Mouse (Mus musculus): ENCODE measurements around the gene Babam2. TPM values are rescaled to one million over a fixed set of nuclear protein-coding genes. Genes with fewer than 3 reads are reported as not detected.

Babam2 gene
- total RNA-seq, 2 experiments from 2014 or later: 22.8 to 23.8 TPM

DNA sequence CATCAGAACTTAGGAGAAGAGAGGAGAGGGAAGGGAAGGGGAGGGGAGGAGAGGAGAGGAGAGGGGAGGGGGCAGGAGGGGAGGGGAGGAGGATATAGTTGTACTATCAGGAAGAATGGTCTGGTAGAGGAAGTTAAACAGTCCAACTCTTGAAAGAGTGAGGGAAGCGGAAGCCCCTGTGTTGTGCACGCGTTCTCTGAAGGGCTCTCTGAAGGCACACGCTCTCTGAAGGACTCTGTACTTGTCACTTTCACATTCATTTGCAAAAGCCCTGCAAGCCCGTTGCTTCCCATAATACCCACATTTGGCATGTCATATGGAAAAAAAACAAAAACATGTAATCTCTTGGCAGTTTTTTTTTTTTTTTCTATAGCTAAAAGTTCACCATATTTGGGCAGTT, 190.1 kb downstream of the Babam2 start:
- no peak for DNase-seq

DNA sequence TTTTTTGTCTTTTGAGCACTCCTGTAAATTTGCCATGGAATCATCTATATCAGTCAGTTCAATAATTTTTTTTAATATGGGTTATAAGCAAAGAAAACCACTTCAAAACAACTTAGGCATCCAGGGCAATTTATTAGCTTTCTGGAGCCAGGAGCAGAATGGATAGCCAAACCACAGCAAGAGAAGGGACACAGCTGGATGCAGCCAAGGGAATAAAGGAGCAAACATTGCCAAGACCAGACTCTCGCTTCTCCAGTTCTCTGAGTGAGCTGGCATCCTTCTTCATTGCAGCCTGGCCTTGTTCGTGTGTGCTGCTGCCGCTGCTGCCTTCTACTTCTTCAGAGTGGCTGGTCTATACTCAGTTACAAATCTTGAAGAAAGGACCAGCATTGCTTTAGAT, 190.9 kb downstream of the Babam2 start:
- DNase-seq: peak; percentile 52

DNA sequence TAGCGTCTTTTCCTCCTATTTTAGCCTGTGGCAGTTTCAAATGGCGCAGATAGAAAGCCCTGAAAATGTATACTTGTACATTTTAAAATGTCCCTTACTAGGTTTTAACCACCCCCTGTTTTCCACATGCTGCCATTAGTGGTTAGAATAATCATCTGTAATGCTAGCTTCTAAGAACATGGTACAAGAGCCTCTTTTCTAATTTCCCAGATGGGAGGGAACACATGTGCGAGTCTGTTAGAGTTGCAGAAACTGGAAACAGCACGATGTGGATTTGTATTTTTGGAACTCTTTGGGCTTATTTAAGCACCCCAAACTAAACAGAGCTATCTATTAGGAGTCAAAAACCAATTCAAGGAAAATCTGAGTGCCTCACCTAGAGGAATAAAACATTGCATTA, 195.1 kb downstream of the Babam2 start:
- no peak for DNase-seq

DNA sequence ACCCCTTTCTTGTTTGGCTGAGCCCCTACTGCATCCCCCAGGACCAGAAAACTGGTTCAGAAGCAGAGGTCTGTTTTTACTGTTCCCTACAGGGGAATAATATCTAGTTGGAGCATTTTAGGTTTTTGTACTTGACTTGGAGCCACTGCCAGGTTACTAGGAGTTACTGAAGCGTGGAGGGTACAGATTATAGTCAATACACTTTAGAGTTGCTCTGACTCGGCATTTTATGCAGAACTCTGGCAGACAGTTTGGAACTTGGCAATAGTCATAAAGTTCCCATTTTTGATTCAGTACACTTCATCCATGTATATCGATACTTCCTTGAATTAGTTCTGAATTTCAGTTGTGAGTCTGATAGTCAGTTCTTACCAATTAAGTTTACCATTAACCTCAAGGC, 202.4 kb downstream of the Babam2 start:
- no peak for DNase-seq

GRCm38 (mm10) chr5:31902144-31902543, 204.7 kb downstream of the Babam2 start:
- no peak for DNase-seq

DNA sequence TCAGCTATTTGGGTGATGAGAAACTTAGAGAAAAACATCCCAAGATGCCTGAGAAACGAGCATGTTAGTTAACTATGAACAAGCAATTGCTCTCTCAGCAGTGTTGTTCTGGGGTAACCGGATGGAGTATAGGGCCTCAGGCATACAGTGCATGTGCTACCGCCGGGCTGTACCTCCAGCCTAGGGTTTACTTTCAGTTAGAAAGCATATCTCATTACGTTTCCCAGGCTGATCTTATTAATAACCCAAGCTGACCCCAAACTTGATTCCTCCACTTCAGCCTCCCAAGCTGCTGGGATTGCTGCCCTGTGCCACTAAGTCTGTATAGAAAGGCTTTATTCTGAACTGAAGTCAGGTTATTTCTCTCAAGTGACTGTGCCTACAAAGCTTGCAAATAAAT, 205.4 kb downstream of the Babam2 start:
- DNase-seq: no peak

- DNase-seq: no peak
Observed at GRCm38 (mm10) chr5:31904968-31905683, 207.6 kb downstream of the Babam2 start.

GRCm38 (mm10) chr5:31905808-31906207, 208.3 kb downstream of the Babam2 start:
- DNase-seq: no peak

DNA sequence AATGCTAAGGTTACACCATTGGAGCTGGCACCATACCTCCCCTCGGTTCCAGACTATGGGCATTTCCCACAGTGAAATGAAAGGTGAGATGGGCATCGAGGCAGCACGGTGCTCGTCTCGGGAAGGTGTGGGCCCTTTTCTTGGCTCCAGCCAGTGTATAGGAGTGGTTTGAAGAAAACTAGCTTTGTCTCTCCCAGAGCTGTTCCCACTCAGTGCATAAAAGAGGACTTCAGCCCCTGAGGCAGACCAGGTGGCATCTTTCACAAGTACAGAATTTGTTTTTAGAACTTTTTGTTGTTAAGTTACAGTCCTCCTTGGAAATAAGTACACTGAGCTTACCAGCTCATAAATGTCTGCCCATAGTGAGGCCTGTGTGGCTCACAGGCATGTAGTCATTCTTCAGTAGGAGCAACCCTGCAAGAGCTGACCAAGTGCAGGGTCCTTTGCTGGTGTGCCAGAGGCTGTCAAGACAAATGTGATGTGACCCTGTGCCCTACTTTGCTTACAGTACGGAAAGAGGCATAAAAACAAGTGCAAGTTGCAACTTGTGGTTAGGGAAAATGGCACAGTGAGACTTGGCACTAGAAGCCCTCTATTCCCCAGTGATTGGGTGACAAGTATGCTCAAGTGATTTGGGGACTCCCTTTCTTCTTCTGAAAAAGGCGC, 208.9 kb downstream of the Babam2 start:
- no peak for DNase-seq

DNA sequence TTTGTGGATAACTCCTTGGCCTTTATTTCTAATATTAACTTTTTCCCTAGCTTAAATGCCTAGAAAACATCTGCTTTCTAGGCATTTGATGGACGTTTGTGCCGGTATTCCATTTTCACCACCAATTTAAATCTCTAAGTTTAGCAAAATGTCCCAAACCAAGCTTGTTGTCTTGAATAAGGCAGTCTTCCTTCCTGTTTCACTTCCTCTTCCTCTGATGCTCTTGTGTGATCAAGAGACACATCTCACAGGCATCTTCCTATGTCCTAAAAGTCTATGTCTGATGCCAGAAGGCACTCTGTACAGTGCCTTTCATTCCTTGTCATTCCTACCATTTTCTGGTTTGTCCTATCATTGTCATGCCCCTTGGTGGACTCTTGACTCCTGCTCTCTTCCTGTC, 210.5 kb downstream of the Babam2 start:
- DNase-seq: no peak

DNA sequence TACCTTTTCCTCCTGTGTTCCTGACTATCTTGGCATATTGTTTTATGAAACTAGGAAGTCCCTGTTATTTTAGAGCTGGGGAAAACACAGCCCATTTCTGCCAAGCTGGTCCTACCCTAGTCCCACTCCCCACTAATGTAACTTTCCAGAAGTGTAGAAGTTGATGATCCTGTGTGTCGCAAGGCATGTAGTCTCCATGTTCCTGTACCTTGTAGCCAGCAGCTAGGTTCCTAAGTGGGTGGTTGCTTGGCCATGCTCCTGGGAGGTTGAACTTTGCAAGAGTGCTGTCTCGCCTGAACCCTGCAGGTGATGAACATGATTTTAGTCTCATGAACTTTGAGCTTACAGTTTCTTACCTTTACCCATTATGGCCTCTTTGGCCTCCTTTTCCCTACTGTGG, 211.3 kb downstream of the Babam2 start:
- no peak for DNase-seq

- no peak for DNase-seq
Observed at GRCm38 (mm10) chr5:31916241-31916640, 218.8 kb downstream of the Babam2 start.

- no peak for DNase-seq
Observed at GRCm38 (mm10) chr5:31918566-31918965, 221.1 kb downstream of the Babam2 start.

DNA sequence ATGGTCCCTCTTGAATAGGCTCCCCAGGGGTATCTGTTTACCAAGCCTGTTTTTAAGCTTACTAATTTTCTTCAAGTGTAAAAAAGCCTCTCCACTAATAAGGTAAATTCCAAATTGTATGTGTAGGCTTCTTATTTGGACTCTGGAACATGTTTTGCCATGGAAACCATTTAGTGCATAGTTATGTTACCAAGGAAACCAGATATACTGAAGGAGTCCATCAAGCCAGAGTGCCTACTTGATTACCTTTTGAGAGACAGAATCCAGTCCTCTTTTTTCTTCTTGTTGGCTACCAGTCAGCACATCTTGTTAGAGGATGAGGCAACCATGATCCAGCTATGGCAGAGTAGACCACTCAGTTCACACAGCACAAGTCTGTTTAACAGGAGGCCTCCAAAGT, 222.6 kb downstream of the Babam2 start:
- DNase-seq: no peak

DNA sequence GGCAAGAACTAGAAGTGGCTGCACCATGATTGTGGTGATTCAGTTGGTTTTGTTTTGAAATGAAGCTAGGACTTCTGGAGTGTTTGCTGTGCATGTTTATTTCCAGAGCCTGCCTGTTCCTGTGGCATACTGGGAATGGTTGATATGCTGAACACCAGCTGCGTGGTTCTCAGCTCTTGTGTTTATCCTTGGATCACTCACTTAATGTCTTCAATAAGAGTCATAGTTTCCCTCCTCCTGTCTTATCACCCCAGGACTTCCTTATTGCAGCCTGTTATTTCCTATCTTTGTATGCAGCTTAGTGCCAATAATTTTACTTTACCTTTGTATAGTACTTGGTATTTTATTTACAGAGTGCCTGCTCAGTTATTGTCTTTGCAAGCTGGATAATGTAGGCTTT, 223.4 kb downstream of the Babam2 start:
- no peak for DNase-seq

- DNase-seq: no peak
Observed at GRCm38 (mm10) chr5:31924075-31924474, 226.6 kb downstream of the Babam2 start.

DNA sequence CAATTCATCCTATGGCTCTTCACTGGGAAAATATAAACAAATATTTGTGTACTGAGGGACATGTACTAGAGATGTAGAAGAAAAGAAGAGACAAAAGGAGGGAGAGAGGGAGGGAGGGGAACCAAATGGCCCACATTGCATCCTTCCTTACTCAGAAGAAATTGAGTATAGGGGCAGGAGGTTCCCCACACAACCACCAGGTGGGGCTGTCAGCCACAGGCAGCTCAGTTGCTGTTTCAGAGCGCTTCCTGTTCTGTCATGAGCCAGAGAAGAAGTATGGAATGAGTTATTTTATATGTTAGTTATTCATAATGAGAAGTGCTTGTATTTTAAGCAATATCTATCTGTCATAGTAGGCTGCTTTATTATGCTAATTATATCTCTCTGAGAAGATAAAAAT, 229.1 kb downstream of the Babam2 start:
- no peak for DNase-seq

DNA sequence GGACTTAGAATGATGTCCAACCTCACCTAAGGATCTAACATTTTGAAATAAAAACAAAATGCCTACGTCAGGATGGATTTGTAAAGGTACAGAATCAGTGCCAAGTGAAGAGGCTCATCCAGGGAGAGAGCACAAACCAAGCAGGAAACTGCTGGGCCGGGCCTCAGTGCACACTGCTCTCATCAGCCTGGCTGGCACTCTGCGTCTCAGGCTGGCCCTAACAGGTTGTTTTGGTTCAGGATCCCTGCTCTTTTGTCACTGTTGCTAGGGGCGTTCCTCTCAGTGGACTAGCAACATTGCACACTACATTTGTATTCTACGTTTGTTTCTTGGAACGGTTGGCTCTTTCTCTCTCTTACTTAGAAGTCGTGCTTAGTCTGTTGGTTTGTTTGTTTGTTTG, 231.5 kb downstream of the Babam2 start:
- DNase-seq: no peak

DNA sequence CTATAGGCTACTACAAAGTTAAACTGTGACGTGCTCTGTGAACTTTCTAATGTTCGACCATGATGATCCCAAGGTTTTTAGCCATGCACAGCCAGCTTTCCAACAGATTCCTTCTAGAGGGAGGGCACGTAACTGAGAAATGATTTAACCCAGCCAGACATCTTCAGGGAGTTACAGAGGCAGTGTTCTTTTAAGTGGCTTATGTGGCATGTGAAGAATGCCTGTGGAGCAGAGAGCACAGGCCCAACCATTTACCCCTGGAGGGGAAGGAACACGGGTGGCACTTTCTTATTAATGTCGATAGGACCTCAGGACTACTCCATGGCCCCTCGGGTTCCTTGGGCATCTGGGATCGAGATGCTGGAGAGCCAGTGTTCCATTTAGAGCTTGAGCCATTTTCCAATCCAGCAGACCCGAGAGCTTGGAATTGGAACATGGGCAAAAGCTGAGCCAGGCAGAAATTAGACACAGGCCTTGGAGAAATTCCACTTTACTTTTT, 233.7 kb downstream of the Babam2 start:
- no peak for DNase-seq

GRCm38 (mm10) chr5:31931637-31932036, 234.2 kb downstream of the Babam2 start:
- DNase-seq: no peak

GRCm38 (mm10) chr5:31933296-31933695, 235.8 kb downstream of the Babam2 start:
- DNase-seq: peak; percentile 23

GRCm38 (mm10) chr5:31934397-31934796, 236.9 kb downstream of the Babam2 start:
- DNase-seq: peak; percentile 25

GRCm38 (mm10) chr5:31935936-31936335, 238.5 kb downstream of the Babam2 start:
- DNase-seq: no peak

DNA sequence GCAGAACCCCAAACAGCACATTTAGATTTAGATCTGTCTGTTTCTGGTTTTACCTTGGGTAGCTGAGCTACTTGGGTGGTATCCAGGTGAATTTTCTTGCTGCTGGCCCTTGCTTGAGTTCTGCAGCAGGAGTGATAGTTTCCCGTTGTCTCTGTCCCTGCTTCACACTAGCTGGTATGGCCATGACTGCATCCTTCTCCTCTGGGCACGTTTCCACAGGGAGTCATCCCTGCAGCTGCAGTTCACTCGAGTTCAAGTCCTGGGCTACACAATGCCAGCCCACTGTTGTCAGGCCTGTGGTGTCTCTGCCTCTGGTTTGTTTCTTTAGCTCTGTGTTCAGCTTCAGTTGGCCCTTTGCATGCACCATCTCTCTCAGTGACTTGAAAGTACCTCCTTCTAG, 239.0 kb downstream of the Babam2 start:
- DNase-seq: no peak
